Mouse (Mus musculus): ENCODE measurements at regions not wholly inside any gene's neighbourhood (a gene's known extent, or its start where the extent isn't known, plus 50 kb on each side); places are given as distances from the start of the nearest gene placed in this dataset.

DNA sequence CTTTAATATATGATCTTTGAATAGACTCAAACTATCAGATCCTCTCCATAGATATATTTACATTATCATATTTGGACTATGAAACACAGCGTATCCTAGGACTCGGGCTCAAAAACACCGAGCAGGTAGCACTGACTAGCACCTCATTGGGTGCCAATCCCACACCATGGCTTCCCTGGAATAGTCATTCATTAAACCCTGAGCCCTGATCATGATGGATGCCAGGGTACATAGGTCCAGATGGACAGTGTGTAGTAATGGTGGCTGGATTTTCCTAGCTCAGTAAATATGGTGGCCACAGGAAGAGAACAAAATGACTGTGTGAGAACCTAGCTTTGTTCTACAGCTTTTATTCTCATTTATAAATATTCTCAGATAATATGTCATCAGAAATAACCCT is 390.1 kb upstream of the Nr2f2 start:
- no peak for DNase-seq (ENCODE audit: low spot score in 2 of 2)

DNA sequence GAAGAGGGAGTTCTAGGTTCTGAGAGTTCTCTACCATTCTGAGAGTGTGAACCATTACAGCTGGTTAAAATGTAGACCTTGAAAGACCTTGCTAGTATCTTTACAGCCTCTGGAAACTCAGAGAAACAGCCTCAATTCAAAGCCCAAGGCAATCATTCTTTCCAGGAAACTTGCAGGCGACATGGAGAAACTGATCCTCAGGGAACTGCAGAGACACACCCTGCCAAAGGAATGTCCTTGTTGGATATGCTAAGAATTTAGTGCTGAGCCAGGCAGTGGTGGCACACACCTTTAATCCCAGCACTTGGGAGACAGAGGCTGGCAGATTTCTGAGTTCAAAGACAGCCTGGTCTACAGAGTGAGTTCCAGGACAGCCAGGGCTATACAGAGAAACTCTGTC is 388.3 kb upstream of the Nr2f2 start:
- DNase-seq (ENCODE audit: low spot score in 2 of 2) = no peak

DNA sequence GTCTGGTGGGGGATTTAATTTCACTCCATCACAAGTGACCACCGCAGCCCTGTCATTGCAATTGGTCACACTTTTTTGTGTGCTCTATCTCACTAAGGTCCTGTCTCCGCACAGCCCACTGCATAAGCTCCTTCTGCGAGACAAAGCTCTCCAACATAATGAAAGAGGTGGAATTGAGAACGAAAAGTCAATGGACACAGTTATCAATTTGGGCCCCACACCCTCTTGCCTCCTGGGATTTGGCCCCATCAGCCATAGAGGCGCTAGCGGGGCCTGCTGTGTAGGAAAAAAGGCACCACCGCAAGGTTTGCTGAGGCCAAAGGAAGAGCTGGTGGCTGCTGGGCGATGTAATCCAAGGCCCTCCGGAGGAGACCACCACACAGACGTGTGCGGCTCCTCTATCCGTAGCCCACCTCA is 386.3 kb upstream of the Nr2f2 start:
- no peak for DNase-seq (ENCODE audit: low spot score in 2 of 2)

DNA sequence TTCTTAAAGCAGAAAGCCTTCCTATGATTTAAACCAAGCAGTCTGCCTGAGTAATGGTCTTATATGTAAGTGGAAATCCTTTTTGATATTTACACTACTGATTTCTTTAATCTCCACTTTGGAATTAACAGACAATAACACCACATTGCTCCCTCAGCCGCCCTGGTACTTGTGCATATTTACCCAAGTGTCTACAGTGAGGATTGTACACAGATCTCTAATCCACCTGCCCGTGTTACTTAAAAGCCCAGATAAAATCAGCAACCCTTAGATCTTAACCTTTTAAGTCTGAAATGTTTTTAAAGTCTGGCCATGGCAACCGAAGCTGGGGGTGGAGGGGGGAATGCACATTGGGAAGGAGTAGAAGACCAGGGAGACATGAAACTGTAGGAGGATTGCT is 382.3 kb upstream of the Nr2f2 start:
- no peak for DNase-seq (ENCODE audit: low spot score in 2 of 2)

DNA sequence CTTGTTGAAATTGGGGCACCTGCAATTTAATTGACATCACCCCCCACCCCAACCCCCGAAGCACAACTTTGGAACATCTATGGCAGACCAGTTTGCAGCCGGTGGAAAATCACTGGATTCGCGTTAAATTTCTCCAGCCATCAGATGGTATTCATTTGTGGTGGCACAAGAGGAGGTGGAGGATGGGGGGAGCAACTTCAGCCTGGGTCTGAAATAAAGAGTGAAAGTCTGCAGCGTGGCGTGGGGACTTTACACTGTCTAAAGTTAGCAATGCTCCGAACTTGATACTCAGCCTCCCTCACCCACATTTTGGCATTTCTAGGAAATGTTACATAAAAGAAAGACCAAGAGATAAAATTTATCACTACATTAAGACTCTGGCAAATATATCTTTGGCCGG is 381.8 kb upstream of the Nr2f2 start:
- no peak for DNase-seq (ENCODE audit: low spot score in 2 of 2)

DNA sequence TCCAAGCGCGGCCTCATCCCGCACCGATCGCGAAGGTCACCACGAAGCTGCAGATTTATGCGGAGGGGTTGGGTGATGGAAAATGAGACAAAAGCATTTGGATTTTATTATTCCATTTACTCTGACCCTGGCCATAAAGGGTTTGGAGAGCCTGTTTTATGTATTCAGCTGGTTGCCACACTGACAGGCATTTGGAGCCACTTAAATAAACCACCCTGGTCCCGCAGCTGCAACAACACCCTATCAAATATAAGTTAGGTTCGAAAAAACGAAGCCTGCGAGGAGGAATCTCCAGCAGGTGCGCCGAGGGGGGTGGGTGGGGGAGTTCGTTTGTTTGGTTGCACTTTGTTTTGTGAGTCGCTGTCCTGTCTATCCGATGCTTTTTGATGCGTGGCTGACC is 377.8 kb upstream of the Nr2f2 start:
- DNase-seq (ENCODE audit: low spot score in 2 of 2) = no peak

DNA sequence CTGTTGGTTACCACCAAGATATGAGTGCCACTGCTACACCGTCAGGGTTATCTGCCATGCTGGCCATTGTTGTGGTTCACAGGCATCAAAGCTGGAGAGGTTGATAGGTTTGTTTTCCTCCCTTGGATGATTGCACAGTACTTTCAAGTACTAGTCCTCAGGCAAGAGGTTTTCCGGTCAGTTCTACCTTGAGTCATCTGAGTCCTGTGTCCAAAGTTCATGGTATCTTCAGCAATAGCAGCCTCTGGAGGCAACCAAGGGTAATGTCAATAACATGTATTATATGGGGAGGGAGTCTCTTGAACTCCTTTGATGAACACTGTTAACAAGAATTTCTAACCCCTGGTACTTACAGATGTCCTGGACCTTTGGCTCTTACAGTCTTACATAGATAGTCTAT is 369.1 kb upstream of the Nr2f2 start:
- no peak for DNase-seq (ENCODE audit: low spot score in 2 of 2)

DNA sequence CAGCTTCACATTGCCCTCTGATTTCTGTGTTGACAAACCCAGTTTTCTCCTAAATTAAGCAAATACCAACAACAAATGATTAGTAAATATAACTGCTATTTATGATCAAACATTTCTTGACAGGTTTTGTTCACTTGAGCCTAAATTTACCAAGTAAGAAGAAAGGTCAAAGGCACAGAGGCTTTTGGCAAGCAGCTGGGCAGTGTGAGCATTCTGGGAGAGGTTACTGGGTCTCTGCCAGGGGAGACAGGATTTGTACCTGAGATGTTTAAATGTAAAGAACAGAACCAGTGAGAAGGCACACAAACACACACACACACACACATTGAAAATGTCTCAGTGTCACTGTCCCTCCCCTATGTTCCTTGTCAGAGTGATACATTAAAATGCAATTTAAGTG is 367.0 kb upstream of the Nr2f2 start:
- DNase-seq (ENCODE audit: low spot score in 2 of 2) = no peak

DNA sequence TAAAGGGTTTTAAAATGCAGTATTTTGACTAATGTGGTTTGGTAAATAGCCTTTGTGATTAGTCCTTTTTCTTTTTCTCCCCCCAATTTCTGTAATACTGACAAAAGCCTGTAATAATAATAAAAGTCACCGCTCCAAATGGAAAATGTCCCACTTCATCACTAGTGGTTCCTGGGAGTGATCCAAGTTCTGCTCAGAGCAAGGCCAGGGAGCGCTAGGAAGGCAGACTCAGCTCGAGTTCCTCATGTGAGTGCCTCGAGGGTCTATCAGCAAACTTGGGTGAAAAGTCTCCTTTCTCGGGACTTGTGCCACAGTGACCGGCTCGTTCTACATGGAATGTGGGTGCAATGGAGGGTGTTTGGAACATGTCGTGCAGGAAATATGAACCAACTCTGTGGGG is 363.4 kb upstream of the Nr2f2 start:
- no peak for DNase-seq (ENCODE audit: low spot score in 2 of 2)

DNA sequence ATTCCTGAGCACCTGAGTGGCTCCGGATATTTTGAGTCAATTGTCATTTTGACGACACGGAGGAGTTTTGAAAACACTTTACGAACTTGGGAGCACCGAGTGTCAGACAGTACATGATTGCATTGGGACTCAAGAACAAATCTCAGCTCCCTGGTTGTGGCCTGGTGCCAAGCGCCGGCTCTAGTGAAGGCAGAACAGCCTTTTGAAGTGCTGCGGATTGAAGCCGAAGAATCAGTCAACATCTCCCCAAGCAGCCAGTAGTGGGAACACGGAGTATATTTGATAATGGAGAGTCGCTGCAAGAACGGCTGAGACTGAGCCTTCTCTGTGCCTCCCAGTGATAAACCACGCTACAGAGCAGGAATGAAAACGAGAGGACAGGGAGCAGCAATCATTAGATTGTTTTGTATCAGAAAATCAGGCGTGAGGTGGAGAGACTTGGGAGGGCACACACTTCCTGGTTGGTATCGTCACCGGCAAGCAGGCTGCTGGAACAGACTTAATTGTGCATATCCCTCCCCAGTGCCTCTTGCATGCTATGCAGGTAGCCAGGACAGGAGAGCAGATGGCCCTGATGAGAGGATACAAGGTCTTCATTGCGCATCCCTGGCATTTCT is 351.7 kb upstream of the Nr2f2 start:
- DNase-seq (ENCODE audit: low spot score in 2 of 2) = no peak

DNA sequence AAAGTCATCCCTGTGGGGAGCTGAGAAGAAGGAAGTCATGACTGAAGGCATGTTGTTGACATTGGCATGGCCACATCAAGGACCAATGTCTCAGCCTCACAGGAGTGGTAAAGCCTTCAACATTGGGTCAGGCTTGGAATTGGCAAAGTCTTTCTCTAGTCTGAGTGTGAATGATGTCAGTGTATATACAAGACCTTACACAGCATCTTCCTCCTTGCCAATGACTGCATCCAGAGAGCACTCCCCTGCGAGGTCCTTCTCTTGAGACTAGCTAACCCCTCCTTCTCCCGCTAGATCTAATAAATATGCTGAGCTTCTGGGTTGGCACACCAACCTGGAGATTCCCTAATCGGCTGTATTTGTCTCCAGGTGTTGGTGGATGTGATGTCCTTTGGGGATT is 351.1 kb upstream of the Nr2f2 start:
- DNase-seq (ENCODE audit: low spot score in 2 of 2) = no peak

DNA sequence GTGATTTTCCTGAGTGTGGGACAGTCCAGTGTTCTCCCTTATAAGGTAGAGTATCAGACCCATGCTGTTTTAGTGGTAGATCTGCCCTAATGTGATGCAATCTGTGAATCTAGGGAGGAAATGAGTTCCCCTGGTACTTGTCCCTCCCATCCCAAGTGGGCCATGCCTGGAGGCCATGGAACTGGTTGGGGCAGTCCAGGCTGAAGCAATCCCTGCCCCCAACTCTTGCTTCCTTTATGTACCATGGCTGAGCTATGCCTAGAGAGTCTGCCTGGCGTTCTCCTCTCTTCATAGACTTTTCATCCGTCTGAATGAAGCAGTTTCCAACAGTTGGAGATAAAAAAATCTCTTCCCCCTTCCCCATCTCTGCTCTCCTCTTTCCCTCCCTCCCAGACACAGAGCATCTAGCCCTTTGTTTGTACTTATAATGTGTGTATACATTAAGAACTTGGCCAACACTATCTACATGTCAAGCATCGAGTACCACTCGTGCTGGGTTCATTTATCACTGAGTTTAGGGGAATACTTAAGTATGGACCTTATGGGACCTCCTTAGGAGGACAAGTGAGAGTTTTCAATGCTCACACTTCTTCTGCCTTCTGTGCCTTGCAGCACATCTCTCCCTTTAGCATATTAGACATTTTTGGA is 350.4 kb upstream of the Nr2f2 start:
- DNase-seq (ENCODE audit: low spot score in 2 of 2) = no peak

DNA sequence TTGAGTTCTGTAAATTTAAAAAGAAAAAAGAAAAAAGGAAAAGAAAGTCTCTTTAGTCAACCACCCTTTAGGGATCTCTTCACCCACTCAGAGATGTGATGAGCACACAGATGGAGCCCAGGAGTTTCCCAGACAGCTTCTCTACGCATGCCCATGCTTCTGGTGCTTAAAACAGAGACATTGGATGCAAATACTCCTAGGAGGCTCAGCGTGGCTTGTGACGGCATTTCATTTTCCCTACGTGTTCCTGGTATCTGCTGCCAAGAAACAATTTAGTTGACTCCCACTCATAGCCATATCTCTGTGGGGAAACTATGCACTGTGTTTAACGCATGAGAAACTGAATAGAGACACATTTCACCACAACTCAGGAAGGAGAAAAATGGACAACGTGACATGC is 345.6 kb upstream of the Nr2f2 start:
- no peak for DNase-seq (ENCODE audit: low spot score in 2 of 2)

DNA sequence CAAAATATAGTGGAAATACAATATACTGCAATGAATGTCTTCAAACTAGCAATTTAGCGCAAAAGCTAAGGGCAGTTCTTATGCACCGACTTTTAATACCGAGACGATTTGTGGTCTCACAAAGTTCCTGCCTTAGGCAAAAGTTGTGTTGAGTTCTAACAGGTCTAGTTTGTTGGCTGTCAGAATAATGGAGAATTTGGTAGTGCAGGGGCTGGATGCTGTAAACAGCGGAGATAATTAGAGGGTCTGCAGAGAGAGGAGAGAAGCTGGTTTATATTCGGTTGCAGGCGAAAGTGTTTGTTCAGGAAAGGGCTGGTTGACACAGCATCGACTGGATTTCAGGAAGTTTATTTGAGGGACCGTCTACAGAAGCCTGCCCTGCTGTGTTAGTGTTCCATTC is 339.7 kb upstream of the Nr2f2 start:
- DNase-seq (ENCODE audit: low spot score in 2 of 2) = no peak

DNA sequence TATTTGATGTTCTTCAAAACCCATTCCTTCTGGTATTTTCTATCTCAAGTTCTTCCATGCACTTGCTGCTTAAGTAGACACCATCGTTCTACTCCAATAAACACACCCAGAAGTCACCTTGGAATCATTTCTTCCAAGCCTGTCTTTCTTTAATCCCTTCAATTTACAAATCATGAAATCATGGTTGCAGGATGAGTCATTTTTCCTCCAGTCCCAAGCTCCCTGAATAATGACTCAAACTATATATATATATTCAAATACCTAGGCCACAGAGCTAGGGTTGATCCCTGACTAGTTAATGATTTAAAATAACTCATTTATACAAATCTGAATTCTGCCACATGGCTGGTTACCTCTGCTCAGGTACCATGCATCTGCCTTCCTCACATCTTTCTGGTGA is 337.2 kb upstream of the Nr2f2 start:
- DNase-seq (ENCODE audit: low spot score in 2 of 2) = no peak

DNA sequence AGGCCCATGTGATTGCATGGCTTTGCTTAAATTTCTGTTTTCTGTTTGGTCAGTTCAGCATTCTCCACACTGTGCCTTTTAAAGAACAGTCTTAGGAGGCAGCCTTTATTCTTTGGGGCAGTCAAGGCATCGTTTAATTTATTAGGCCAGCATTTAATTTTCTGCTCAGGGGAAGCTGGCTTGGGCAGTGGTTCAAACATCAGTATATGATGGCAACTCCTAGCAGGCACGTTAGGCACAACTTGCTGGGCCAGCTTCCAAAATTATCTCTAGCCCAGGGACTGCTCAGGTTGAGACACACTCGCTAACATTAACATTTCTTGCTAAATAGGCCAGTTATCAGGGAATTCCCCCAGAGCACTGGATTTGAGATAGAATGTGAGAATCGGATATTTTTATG is 333.9 kb upstream of the Nr2f2 start:
- DNase-seq (ENCODE audit: low spot score in 2 of 2) = no peak

DNA sequence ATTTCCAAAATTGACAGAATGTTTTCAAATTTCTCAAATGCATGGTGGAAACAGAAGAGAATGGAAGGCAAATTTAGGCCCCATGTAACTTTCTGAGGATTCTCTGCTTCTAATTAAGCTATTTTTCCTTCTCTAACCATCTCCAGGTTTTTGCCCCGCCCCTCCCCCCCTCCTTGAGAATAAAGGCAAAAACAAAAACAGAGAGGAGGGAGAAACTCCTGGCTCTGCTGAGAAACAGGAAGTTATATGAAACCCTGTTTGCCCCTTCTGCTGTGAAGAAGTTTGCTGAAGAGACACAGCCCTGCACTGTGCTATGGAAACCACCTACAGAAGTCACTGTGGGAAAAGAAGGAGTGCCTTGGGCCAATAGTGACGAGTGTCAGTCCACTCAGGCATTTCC is 332.9 kb upstream of the Nr2f2 start:
- no peak for DNase-seq (ENCODE audit: low spot score in 2 of 2)

DNA sequence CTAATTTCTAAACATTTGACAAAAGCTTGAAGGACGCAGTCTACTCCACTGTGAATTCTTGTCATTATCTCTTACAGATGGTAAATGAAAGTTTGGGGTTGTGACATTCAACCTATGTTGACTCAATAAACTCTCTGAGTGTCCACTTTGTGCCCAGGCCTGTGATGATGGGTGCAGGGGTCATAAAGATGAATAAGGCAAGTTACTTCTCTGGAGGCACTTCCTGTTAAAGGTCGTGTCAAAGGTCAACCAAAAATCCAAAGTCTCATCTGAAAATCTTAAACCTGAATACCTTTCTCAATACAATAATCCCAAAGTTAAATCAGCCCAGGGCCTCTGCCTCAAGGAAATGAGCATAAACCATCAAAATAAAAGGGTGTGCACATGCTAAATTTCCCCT is 332.5 kb upstream of the Nr2f2 start:
- no peak for DNase-seq (ENCODE audit: low spot score in 2 of 2)

DNA sequence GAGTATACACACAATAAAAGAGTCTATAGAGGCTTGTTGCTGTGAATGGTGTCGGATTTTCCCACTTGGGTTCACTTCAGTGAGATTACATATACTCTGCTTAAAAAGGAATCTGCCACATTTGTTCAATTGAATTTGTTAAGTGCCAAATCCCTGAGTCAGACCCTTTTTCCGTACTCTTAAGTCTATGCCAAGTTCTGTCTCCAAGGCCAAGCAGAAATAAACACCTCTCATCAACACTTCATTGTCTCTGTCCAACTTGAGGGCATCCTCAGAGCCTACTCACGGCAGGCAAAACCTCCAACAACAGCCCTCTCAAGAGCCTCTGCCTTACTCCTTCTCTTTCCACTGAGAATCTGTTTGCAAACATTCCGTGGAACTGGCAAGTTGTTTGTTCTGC is 325.6 kb upstream of the Nr2f2 start:
- DNase-seq (ENCODE audit: low spot score in 2 of 2) = no peak

DNA sequence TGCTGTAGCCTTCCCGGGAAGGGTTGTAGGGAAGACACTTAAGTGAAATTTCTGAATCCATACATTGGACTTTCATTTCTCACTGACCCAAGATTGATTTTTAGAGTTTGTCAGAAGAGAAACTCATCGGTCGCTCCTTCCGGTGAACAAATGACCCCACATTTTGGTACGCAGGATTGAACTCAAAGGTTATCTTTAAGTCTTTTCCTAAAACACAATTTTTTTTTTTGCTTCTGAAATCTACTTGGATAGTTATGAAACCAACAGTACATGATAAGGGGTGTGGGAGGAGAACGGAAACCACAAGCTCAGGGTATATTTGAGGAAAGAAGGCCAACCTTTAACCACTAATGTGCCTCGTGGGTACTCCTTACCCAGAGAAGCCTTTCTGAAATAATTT is 324.3 kb upstream of the Nr2f2 start:
- DNase-seq (ENCODE audit: low spot score in 2 of 2) = no peak

DNA sequence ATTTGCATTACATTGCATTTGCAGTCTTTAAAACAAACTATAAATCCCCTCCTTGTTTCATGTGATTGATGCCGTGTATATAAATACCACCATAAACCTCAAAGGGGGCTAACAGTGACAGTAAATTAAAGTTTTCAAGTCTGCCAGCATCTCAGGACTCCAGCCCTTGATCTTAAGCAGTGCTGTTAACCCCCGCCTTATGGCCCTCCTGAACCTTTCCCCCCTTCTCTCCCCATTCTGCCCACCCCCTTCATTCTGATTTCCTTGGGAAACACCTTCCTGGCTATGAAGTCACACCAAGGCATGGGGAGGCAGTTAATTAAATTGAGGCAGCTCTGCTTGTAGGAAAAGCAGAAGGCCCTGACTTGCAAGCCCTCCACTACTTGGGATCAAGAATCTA is 302.5 kb upstream of the Nr2f2 start:
- no peak for DNase-seq (ENCODE audit: low spot score in 2 of 2)

DNA sequence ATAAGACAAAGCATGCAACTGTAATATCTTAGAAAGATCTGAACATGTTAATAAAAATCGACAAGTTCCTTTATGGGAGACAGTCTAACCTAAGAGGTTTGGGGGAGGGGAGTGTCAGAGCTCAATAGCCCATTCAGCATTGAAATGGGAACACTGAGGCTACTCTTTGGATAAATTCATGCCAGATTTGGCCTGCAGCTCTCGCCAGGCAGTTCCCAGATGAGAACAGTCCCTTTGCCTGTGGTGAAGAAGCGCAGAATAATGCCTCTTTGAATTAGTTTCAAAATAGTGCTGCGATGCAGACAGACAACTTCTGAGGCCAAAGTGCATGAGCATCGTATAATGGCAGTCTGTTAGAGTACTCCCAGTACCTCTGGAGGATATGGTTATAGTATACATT is 293.6 kb upstream of the Nr2f2 start:
- DNase-seq (ENCODE audit: low spot score in 2 of 2) = no peak

DNA sequence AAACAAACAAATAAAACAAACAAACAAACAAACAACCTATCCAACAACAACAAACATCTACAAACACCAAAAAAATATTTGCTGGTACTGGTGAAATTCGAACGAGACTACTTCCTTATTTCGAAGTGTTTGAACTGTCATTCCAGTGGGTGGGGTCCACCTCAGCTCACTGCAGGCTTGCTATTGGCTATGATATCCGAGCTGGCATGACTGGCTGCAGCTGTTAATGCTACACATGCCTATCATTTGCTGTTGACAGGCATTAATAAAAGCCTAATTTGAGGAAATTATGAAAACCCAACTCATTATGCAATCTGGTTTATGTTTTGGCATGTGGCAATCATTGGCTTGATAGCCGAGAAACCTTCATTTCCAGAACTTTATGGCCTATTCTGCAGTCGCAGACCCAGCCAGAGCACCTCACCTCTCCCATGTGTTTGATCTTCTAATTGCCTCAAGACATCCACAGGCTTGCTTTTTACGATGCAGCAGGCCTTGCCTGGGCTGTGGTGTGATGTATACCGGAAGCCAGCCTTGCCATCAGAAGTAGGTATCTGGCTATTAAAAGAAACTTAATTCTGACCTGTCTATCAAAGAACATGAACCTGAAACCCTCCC is 283.3 kb upstream of the Nr2f2 start:
- no peak for DNase-seq (ENCODE audit: low spot score in 2 of 2)

DNA sequence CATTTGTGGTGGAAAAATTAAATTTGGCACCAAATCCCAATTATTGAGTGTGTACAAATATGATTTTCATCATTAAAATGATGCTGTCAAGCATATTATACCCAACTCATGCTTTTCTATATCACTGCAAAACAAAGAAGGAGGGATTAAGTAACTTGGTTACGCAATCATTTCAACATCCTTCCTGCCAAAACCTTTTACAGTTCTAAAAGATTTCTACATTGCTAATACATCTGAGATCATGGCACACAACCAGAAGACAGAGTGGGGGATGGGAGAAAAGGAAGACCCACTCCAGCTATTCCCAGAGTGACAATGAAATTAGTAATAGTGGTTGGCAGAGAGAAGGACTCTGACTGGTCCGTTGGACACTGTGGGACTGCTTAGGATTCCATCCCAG is 280.3 kb upstream of the Nr2f2 start:
- DNase-seq (ENCODE audit: low spot score in 2 of 2) = no peak
